14 mouse cellular contexts compared by ENCODE assay signal in the genomic region with DNA sequence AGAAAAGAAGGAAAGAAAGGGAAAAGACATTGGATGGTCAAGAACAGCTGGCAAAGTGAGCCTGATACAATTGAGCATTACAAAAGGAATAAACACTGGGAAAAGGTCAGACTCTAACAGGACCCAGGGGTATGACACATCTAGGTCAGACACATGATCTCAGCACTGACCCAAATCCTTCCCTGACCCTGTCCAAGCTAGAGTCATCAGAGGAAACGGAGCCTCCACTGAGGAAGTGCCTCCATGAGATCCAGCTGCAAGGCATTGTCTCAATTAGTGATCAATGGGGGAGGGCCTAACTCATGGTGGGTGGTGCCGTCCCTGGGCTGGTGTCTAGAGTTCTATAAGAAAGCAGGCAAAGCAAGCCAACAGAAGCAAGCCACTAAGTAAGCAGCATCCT. TPM values are rescaled to one million over a fixed set of nuclear protein-coding genes. Genes with fewer than 3 reads are reported as not detected.
DNase-seq lines count a peak whose midpoint lies in the region; ATAC-seq lines count a peak whose summit lies in the region.
"Had no signal": no experiment of that assay in that cellular context is flagged by ENCODE, and none has a peak within 500 bp of the region (broad histone marks: within the 10 kb centered on the region; RNA-seq: fewer than 3 reads in every experiment).

No protein-coding gene starts in this region.

- H3K27ac ChIP-seq in brown adipose tissue, adult 24 weeks (replicated peaks; ENCODE audit: low read depth, low read length) = peak overlapping the region; percentile 34; the same call in 1 of the 2 replicates
- no peak overlapping the region for H3K27ac ChIP-seq in hindbrain, embryonic 14.5 days
- H3K27ac ChIP-seq: limb, embryonic 13.5 days had no signal

- DNase-seq in heart, adult 8-10 months (ENCODE audit: low spot score) = peak; percentile 61
- no peak for DNase-seq in heart, postnatal 25 days (ENCODE audit: low spot score)
- DNase-seq in retina, postnatal 1 day = peak; percentile 53
- DNase-seq in retina, embryonic 14.5 days (ENCODE audit: low spot score) = no peak
- DNase-seq in hindbrain, embryonic 14.5 days (ENCODE audit: low spot score) = no peak
- no peak for DNase-seq in testis, postnatal 14 days (ENCODE audit: low spot score)
- DNase-seq: kidney, postnatal 36 days; layer of hippocampus, postnatal 36 days had no signal

- H3K9ac ChIP-seq in hindbrain, embryonic 14.5 days = no peak overlapping the region
- H3K9ac ChIP-seq: limb, embryonic 13.5 days had no signal

- intact Hi-C loops in heart, postnatal 25 days (cut with DNase I) = no loop called here

- no peak overlapping the region for H3K4me2 ChIP-seq in hindbrain, embryonic 14.5 days (replicated peaks)
- H3K4me2 ChIP-seq: limb, embryonic 13.5 days had no signal

- no peaks in the 10 kb centered on the region for H3K36me3 ChIP-seq in hindbrain, embryonic 14.5 days (replicated peaks; ENCODE audit: control insufficient read depth, insufficient read depth)

- no peaks in the 10 kb centered on the region for H3K9me3 ChIP-seq in hindbrain, embryonic 14.5 days (ENCODE audit: control insufficient read depth, low read length)
- H3K9me3 ChIP-seq: limb, embryonic 13.5 days had no signal

- peaks cover 46% of the 10 kb centered on the region for H3K4me1 ChIP-seq in brown adipose tissue, adult 24 weeks (ENCODE audit: control insufficient read depth, insufficient read depth, insufficient read length, low read length)
- no peaks in the 10 kb centered on the region for H3K4me1 ChIP-seq in hindbrain, embryonic 14.5 days (replicated peaks; ENCODE audit: control insufficient read depth, insufficient read depth, low read length)

- H3K27me3 ChIP-seq in hindbrain, embryonic 14.5 days (ENCODE audit: control insufficient read depth, insufficient read depth, low read length) = no peaks in the 10 kb centered on the region
- H3K27me3 ChIP-seq: limb, embryonic 13.5 days had no signal

- no peak overlapping the region for H3K4me3 ChIP-seq in brown adipose tissue, adult 24 weeks (ENCODE audit: insufficient read depth, low read depth, low read length)
- no peak overlapping the region for H3K4me3 ChIP-seq in hindbrain, embryonic 14.5 days (replicated peaks; ENCODE audit: low read length)
- H3K4me3 ChIP-seq: limb, embryonic 13.5 days had no signal

- 60% methylated on average over 2 of the region's 2 CpGs for WGBS in hindbrain, embryonic 14.5 days

- ATAC-seq in hindbrain, embryonic 14.5 days (ENCODE audit: low FRiP score) = no peak
- ATAC-seq: intestine, embryonic 16.5 days had no signal

RNA-seq across cellular contexts. Expression of a gene that starts 6.8 kb away (rescaled TPM):
- 100 to 1,000 TPM; 107 to 114 (median 108) TPM for total RNA-seq in heart, adult 8-10 months (2022)
- total RNA-seq in heart, postnatal 25 days (2021) = 100 to 1,000 TPM; 136 to 138 TPM
- polyA plus RNA-seq in brown adipose tissue, adult 24 weeks (2012; ENCODE audit: insufficient read depth, insufficient read length, missing spikeins) = 448 and 597 TPM in 2 replicates
- 64.9 and 75.8 TPM in 2 replicates for polyA plus RNA-seq in hindbrain, embryonic 14.5 days (2014; fragmentation: Nextera tagmentation; extraction: Ambion mirVana)

RNA-seq across cellular contexts. Expression of a gene that starts 6.9 kb away (rescaled TPM):
- total RNA-seq in heart, adult 8-10 months (2022) = under 1 TPM in 2 of 4 experiments, not detected in 2; 0.32 to 0.87 TPM
- total RNA-seq in heart, postnatal 25 days (2021) = under 1 TPM in 1 of 2 experiments, not detected in 1; 0.31 TPM
- polyA plus RNA-seq in brown adipose tissue, adult 24 weeks (2012; ENCODE audit: insufficient read depth, insufficient read length, missing spikeins) = 2.1 and 3.8 TPM in 2 replicates
- 0.21 and 0.23 TPM in 2 replicates for polyA plus RNA-seq in hindbrain, embryonic 14.5 days (2014; fragmentation: Nextera tagmentation; extraction: Ambion mirVana)
- total RNA-seq: common myeloid progenitor, adult 5-6 weeks; layer of hippocampus, postnatal 36 days had no signal

RNA-seq across cellular contexts. Expression of a gene that starts 52.7 kb away (rescaled TPM):
- not detected for total RNA-seq in heart, adult 8-10 months (2022)
- not detected for total RNA-seq in heart, postnatal 25 days (2021)
- not detected in 2 replicates for polyA plus RNA-seq in brown adipose tissue, adult 24 weeks (2012; ENCODE audit: insufficient read depth, insufficient read length, missing spikeins)
- polyA plus RNA-seq in hindbrain, embryonic 14.5 days (2014; fragmentation: Nextera tagmentation; extraction: Ambion mirVana) = 0.20 and 0.35 TPM in 2 replicates
- total RNA-seq: common myeloid progenitor, adult 5-6 weeks; megakaryocyte progenitor cell, adult 5-6 weeks; neutrophil, adult 5-6 weeks had no signal

Comparison
In these comparisons a context has a peak if more than half of its experiments do, and no peak if none do; other contexts are left out.
1. DNase-seq: peak in heart, adult 8-10 months (single experiment) and retina, postnatal 1 day (single experiment); none in heart, postnatal 25 days (single experiment), retina, embryonic 14.5 days (single experiment), hindbrain, embryonic 14.5 days (single experiment) and testis, postnatal 14 days (single experiment).